Mouse (Mus musculus): ENCODE data around the gene Eaf1. TPM values are rescaled to one million over a fixed set of nuclear protein-coding genes. Genes with fewer than 3 reads are reported as not detected.

Gene Eaf1
- 29.7 to 37.5 TPM (median 31.8 TPM) in 4 replicates for total RNA-seq (2023)

DNA sequence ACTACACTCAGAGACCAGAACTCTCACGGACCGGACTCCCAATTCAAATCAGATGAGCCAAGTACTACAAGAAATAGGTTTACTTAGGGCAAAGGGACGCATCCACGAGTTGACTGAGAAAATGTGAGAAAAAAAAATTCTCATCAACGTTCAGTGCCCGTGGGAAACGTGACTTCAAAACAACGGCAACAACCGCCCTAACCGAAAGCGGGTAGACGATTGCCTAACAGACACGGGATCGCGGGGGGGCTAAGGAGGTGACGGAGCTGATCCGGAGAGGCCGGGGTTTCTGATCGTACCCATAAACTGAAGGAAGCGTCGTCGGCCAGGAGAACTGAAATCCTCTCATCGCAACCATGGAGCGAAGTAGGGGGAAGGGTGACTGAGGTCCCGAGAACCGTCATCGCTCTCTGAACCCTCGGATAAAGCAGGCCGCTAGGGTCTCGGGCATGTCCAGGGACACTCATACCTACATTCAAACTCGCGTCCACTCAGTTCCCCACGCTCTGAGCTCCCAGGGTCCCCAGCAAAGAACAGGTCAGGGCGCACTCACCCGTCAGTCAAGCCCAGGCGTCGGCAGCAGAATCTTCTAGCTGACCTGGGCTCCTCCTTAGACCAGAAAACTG lies at the start of gene Eaf1:
Gene Eaf1, plus strand, starts transcription at position 51 of the 626 bp plus-strand sequence.

DNA sequence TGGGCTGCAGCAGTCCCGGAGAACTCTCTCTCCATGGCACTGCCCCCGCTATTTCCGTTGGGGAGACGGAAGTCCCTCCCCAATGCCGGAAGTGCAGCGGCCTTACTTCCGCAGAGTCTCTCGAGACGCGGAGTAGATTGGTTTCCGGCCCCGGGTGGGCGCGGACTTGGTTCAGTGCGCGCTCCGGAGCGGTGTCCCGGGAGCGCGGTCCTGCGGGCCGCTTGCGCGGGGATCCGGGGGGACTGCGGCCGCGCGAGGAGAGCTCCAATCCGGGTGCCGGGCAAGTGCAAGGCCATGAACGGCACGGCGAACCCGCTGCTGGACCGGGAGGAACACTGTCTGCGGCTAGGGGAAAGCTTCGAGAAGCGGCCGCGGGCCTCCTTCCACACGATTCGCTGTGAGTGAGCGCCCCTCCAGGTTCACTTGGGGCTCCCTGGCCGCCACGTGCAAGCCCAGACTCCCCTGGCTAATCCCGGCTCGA lies 816 bp downstream of the Eaf1 start, which contains the start of gene Mettl6:
Gene Mettl6, minus strand, starts transcription at position 66 of the 481 bp plus-strand sequence.

Other genes with a start within 250 kb of the Eaf1 start
- gene Phf7, start 243.1 kb upstream of the Eaf1 start, total RNA-seq (2023) = 12.6 to 18.4 TPM (median 14.7 TPM) in 4 replicates
- gene Bap1, start 242.9 kb upstream of the Eaf1 start, total RNA-seq (2023) = 117 to 132 TPM (median 124 TPM) in 4 replicates
- gene Dnah1, start 170.5 kb upstream of the Eaf1 start, total RNA-seq (2023) = 0.15 to 0.53 TPM (median 0.35 TPM) in 4 replicates
- gene Capn7, start 157.8 kb upstream of the Eaf1 start, total RNA-seq (2023) = 50.0 to 56.4 TPM (median 54.6 TPM) in 4 replicates
- 260 to 320 TPM (median 313 TPM) in 4 replicates for gene Sh3bp5, start 58.3 kb upstream of the Eaf1 start, total RNA-seq (2023)
- gene Mettl6, start 641 bp downstream of the Eaf1 start, total RNA-seq (2023) = 32.2 to 40.3 TPM (median 36.3 TPM) in 4 replicates
- gene Colq, start 96.9 kb downstream of the Eaf1 start, total RNA-seq (2023) = 3.1 to 4.0 TPM (median 3.6 TPM) in 4 replicates
- gene Gm49387, start 146.5 kb downstream of the Eaf1 start, total RNA-seq (2023) = 1.0 TPM in 1 of 4 replicates, not detected in the others
- 15.6 to 17.3 TPM (median 16.9 TPM) in 4 replicates for gene Btd, start 146.6 kb downstream of the Eaf1 start, total RNA-seq (2023)
- gene Hacl1, start 146.9 kb downstream of the Eaf1 start, total RNA-seq (2023) = 7.5 to 12.2 TPM (median 9.3 TPM) in 4 replicates

Measured in B cell, adult 62 days (primary cell).